Mouse (Mus musculus) liver, adult (tissue): ENCODE results near the gene Tyw1.

Experiments used
- GATA4 ChIP-seq: IDR thresholded peaks from 2 replicates; pipeline ENCODE4 v1.6.1; 2014; ENCODE audit warnings: mild to moderate bottlenecking, low read length; ENCODE audit not compliant: insufficient replicate concordance

Tyw1 gene

DNA sequence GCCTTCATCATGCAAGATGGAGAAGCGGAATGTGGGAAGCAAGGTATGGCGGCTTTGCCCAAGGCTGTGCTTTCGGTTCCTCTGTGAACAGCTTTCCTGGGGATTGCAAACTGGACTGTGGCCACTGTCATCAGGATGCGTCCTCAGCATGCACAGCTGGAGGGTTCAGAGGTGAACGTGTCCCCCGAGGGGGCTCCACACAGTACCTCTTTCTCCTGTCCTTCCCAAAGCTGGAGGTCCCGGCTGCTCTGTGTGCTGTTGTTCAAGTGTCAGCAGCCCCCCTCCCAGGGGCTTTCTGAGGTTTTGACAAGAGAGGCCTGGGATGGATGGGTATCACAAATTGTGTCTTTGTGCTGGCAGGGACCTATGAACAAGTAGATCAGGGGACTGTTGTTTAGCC is 131.0 kb downstream of the Tyw1 start:
- TF ChIP-seq GATA4 = no peak
